Mouse (Mus musculus) monocyte, adult 2 months (primary cell): ENCODE data around the gene Taar1.

Experiments
- DNase-seq, 2 experiments: peaks; one replicate each; pipeline ENCODE4 v3.0.0; 2022; ENCODE audit warnings: low spot score in 2 of 2, low read depth in 1 of 2

Gene Taar1

DNA sequence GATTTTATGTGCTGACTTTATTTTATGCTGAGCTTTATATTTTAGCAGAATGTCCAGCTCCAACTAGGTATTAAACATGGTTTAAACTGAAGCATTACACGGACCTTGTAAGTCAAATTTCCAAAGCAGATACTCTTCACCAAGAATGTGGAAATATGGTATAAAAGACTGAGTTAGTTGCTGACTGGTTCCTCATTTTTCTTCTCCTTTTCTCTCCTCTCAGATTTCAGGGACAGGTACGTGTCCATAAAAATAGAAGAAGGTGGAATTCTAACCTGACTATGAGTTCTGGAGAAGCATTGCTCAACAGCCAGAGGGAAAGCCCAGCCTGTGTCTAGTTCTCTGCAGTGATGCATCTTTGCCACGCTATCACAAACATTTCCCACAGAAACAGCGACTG, at the start of gene Taar1:
Taar1 (plus strand) TSS at position 301 of the 400 bp plus-strand sequence.
- no peak for DNase-seq

DNA sequence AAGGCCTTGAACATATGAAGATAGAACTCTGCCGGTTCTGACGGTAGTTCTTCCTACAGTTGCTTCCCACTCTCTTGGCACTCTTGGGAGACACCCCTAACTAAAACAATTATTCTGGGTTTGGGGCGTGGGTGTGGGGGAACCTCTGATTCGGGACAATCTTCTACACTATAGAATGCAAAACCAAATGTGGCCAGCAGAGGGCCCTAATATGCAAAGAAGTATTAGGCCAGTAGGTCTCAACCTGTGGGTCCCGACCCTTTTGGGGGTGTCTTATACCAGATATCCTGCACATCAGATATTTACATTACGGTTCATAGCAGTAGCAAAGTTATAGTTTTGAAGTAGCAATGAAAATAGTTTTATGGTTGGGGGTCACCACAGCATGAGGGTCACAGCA, 39.5 kb upstream of the Taar1 start:
- DNase-seq = no peak

- no peak for DNase-seq
These were observed 35.2 kb upstream of the Taar1 start for GRCm38 (mm10) chr10:23884910-23885309.

DNA sequence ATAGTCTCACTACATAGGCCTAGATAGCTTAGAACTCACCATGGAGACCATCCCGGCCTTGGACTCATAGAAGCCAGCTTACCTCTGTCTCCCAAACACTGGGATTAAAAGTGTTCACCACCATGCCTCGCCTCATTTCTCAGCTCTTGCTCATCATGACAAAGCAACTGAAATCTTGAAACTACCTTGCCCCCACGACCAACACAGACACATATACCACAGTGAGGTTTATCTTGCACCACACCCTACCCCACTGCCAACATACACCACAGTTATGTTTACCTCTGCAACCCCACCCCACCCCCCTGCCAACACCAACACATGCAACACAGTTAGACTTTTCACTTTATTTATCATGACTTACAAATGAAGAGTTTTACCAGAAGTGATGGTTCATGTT, 34.1 kb upstream of the Taar1 start:
- DNase-seq = no peak

GRCm38 (mm10) chr10:23892987-23893386, 27.2 kb upstream of the Taar1 start:
- DNase-seq = no peak

DNA sequence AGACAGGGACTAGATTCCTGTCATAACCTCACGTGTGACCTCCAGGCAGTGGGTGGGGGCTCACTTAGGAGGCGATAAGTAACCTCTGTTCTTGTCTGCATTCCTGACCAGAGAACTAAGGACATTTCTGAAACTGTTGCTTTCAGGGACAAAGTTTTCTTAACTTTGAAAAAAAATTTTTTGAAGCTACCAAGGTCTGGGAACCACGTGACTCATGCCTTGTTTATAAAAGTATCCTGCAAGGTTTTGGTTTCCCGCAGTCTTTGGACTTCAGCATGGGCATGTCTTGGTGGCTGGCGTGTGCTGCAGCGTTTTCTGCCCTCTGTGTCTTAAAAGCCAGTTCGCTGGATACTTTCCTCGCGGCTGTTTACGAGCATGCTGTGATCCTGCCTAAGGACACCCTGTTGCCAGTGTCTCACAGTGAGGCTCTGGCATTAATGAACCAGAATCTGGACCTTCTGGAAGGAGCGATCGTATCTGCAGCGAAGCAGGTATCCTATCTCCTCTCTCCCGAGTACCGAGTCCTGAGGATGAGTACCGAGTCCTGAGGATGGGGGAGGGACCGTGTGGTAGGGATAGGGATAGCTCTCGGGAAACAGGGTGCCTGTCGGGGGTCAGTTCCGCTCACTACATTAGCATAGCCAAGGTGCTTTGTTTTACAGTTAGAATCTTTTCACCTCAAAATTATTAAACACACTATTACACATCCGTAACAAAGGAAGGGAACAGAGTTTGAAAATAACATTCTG, 25.4 kb upstream of the Taar1 start, which contains the start of gene Vnn1:
Vnn1 (plus strand) TSS at position 88 of the 749 bp plus-strand sequence.
- no peak for DNase-seq

- DNase-seq = no peak
These were observed 24.8 kb upstream of the Taar1 start for GRCm38 (mm10) chr10:23895376-23895775.

GRCm38 (mm10) chr10:23901119-23901518, 19.0 kb upstream of the Taar1 start:
- no peak for DNase-seq

DNA sequence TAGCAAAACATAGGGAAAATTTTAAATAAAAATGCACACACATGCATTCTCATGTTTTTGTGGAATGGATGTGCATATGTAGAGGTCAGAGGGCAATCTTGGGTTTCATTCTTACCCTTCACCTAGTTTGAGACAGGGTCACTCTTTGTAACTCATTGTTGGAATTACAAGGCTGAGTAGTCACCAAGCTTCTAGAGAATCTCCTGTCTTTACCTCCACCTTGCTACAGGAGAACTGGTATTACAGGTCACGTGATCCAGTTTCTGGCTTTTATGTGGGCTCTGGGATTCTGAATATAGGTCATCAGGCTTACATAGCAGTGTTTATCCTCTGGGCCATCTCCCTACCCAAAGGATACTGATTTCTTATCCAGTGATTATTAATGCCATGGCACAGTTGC, 14.5 kb upstream of the Taar1 start:
- no peak for DNase-seq

- no peak for DNase-seq
These were observed 2.3 kb downstream of the Taar1 start for GRCm38 (mm10) chr10:23922468-23922867.

- no peak for DNase-seq
These were observed 3.8 kb downstream of the Taar1 start for GRCm38 (mm10) chr10:23923941-23924340.

DNA sequence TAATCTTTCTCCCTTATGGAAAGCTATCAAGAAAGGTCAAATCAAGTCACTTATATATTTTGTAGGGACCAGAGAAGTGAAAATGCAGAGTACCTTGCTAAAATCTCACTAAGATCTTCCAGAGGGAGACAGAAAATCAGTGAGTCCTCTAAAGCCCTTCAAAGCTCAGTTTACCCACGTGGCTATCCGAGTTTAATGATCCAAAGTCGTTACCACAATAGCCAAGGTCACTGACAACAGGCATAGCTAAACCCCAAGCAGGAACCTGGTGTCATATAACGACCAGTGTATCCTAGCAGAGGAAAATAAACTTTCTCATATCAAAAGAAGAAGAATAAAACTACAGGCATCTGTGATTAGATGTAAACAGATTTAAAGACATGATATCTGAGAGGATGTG, 17.5 kb downstream of the Taar1 start:
- no peak for DNase-seq

DNA sequence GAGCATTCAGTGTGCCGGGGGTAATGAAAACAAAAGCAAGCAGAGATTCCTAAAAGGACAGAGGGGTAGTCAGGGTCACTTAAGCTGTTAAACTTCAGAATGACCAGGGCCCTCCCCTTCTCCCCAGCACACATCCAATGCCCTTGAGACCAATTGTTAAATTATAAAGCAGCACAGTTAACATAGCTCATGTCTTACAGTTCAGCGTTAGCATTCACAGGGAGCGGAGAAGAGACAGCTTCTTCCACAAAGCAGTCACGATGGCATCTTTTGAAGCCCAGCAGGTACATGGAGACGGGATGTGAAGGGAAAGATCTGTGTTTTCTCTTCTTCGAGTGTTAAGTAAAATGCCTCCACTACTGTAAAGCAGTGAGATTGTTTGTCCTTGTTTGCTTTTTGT, 18.2 kb downstream of the Taar1 start, which contains the start of gene Taar2:
Taar2 (plus strand) TSS at position 261 of the 400 bp plus-strand sequence.
- no peak for DNase-seq

- DNase-seq = no peak
These were observed 22.3 kb downstream of the Taar1 start for GRCm38 (mm10) chr10:23942465-23942864.

- DNase-seq = no peak
These were observed 27.9 kb downstream of the Taar1 start for GRCm38 (mm10) chr10:23948026-23948425.

- no peak for DNase-seq
These were observed 29.4 kb downstream of the Taar1 start, which contains the start of gene Taar3 for GRCm38 (mm10) chr10:23949508-23950005. TSS of gene Taar3 (plus strand) at chr10:23949558.

DNA sequence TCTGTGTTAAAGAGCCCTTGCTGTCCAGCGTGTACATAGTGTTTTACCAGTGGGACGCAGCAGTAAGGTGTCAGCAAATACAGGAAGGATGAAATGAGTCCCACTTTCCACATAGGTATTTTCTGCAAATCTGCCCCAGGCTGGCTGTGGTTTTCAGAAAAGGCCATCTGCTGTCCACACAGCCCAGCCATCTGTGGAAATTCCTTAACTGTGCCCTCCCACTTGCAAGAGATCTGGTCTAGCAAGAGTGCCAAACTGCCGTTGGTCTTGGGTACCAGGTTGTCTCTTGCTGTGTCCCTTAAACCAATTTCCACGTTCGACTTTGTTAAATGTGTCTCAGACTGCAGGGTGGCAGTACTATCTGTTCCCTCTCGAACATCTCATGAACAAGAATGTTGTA, 31.6 kb downstream of the Taar1 start:
- no peak for DNase-seq

- no peak for DNase-seq
These were observed 38.9 kb downstream of the Taar1 start for GRCm38 (mm10) chr10:23959071-23959470.

DNA sequence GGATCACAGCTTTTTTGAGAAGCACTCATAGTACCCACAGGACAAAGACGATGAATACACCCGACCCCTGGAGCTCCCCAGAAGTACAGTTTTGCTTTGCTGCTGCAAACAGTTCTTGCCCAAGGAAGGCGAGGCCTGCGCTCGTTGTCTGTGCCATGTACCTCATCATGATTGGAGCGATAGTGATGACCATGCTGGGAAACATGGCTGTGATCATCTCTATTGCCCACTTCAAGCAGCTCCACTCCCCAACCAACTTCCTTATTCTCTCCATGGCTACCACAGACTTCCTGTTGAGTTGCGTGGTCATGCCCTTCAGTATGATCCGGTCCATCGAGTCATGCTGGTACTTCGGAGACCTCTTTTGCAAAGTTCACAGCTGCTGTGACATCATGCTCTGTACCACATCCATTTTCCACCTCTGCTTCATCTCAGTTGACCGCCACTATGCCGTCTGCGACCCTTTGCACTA, 40.3 kb downstream of the Taar1 start, which contains the start of gene Taar4:
Taar4 (plus strand) TSS at position 51 of the 472 bp plus-strand sequence.
- no peak for DNase-seq

GRCm38 (mm10) chr10:23963444-23963843, 43.3 kb downstream of the Taar1 start:
- no peak for DNase-seq

DNA sequence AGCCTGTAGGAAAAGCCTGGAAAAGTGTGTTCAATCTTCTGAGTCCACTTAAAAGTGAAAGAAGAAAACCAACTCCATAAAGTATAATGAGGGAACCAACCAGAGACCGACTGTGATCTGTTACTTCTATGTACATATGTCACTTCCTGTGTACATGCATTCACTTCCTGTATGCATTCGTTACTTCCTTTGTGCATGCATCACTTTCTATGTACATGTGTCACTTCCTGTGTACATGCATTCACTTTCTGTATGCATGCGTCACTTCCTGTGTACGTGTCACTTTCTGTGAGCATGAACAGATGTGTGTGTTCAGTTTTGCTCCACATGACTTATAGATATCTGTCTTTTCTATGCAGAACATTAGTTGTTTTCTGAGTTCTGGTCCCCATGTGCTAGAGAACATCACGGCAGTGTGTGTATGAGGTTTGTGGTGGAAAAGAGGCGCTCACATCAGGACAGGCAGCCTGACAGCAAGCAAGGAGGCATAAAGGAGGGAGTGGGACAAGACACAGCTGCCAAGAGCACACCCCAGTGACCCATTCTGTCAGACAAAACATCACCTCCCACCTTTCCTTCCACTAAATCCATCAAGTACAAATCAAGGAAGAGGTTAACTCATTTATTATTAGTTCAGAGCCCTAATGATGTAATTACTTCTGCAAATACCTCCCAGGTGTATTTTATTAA, 44.9 kb downstream of the Taar1 start:
- no peak for DNase-seq

GRCm38 (mm10) chr10:23970656-23971165, 50.6 kb downstream of the Taar1 start, which contains the start of gene Taar5:
TSS of gene Taar5 (plus strand) at chr10:23970706.
- DNase-seq = no peak
